Mouse (Mus musculus) left cerebral cortex, postnatal 36 days (tissue): Measurements from ENCODE around the gene Tbc1d1. TPM values are rescaled to one million over a fixed set of nuclear protein-coding genes. Genes with fewer than 3 reads are reported as not detected.

Experiments used
- DNase-seq, 2 experiments: peaks; one replicate each; pipeline ENCODE4 v3.0.0; 2021 to 2022; ENCODE audit warnings: low spot score in 2 of 2, mixed read lengths in 1 of 2
- intact Hi-C: fragments of 180-260 bp; cut with DNase I; formaldehyde crosslinking; loops from one replicate; pipeline ENCODE4 v1.15.1; 2025
- microRNA-seq: library from miRNA; unstranded; fragments of <30 nt; microRNA quantifications from one replicate; pipeline ENCODE4 v1.2.0, GENCODE M21; 2022
- total RNA-seq, 2 experiments: library from RNA; stranded (reverse); gene quantifications; 2 replicates each; pipeline ENCODE4 v1.2.3; 2021

Gene Tbc1d1
- total RNA-seq, 2 experiments from 2014 or later = 15.6 to 19.5 TPM

DNA sequence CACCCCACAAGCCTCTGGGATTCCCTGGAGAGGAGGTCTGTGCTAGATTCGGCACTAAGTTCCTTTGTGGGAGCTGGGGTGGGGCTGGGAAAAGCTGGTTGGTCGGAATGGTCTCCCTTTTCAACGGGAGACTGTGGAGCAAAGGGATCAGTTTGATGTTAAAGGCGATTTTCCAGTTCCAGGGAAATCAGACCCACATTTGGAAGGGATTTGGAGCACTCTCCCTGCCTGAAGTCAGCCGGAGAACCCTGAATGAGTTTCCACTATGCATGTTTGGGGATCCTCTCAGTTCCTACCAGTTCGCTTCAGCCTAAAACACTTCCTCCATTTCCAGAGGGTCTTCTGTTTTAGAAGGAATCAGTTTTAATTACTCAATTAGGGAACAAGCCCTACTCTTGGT, 228.4 kb downstream of the Tbc1d1 start:
- intact Hi-C loops = loop anchor here (5.0 to 10.0 kb wide), 2 partner anchors 118 to 320 kb away; no protein-coding TSS in a partner anchor
- no peak for DNase-seq

DNA sequence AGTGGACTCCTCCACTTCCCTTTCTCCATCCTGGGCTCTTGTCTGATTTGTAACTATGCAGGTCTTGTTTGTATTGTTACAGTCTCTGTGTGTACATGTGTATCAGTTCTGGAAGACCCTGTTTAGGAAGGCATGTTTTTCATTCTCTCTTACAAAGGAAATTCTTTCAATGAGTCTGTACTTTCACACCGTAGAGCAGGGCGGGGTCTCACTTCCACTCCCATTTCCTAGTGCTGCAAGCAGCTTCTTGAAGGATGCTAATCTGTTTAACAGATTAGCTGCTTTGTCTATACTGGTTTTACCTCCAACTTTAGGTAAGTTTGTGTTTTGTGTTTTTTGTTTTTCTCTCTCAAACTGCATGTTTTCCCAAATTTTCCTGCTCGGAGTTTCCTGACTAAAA, 230.9 kb downstream of the Tbc1d1 start:
- DNase-seq = no peak
- intact Hi-C loops = loop anchor here (10.0 kb wide), 1 partner anchor 318 kb away; no protein-coding TSS in a partner anchor

DNA sequence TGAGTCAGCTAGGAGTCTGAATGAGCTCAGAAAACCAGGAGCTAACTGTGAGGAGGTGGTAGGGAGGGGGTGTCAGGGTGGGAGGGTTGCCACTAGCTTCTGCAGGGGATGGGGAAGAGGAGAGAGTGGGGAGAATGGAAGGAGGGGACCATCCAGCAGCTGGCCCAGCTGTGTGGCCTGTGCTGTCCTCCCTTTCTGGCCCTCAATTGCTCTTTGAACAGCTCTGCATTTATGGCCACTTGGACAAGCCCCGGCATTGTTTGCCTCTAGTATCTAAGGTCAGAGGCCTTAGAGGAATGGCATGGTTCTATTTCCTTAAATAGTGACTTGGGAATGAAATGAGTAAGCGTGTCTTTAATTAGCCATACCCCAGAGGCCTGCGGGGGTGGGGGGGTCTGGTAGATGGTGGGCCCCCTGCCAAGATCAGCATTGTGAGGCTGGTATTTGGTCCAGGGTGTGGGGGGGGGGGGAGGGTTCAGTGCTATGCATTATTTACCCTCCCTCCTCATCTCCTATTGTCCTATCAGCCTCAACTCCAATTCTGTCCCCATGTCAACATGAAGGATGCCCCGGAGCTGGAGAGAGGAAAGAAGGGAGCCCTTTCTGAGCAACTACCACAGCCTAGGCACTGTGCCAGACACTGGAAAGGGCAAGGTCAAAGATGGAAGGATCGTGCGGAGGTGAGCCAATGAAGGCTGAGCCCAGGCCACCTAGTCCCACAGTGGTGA, 233.3 kb downstream of the Tbc1d1 start:
- intact Hi-C loops = loop anchor here (10.0 kb wide), 1 partner anchor 315 kb away; no protein-coding TSS in a partner anchor
- no peak for DNase-seq

DNA sequence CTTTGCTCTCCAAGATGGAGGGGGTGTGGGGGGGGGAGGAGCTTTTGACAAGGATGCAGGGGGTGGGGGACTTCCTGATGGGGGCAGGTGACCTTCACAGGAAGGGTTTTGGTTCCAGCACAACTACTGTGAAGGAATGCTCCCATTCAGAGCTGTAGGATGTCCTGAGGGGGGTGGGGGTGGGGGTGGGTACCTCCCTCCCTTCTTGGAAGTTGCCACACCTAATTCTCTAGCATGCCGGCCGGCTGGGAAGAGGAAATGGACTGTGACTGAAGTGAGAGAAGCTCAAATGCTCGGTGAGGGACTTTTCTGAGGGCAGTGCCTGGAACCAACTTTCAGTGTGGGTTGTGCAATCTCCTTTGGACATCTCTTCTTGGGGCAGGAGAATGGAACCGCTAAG, 235.2 kb downstream of the Tbc1d1 start:
- intact Hi-C loops = no loop called here
- DNase-seq = no peak

DNA sequence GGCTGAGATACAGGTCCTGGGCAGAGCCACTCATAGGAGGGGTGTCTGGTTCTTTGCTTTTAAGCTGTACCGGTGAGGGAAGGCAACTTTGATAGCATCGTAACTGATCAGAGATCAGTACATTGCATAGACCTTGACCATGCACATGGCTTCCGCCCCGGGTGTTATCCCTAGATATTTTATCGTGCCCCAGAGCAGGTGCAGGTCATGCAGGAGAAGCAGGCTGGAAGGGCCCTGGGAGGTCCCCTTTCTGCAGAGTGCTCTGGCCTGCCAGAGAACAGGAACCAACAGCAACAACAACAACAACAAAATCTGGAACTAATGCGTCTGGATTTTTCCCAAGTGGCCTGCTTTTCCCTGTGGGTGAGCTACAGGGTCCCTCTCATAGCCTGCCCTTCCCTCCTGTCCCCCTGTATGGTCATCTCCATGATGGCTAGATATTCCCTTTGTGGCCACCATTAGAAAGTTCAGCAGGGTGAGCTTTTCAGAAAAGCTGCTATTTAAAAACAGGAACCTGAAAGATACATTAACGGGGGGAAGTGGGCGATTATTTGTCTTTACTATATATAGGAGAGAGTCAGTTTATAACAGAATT, 236.4 kb downstream of the Tbc1d1 start:
- no peak for DNase-seq
- intact Hi-C loops = no loop called here

DNA sequence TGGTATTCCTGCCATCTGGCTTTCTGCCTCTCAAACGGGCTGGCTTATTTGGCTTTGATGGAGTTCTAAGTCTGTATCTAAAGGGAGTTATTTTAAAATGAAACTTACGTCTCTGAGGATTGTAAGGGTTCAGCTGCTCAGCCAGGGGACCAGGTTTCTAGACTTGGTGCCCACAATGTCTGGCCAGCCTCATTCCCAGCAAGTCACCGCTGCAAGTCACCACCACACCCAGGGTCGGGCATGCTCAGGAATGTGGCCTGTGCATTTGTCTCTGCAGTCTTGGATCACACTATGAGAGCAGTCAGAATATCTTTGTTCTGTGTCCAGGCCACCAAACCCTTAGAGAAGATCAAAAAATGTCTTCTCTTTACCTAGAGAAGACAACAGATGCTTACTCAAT, 237.4 kb downstream of the Tbc1d1 start:
- DNase-seq = no peak
- intact Hi-C loops = no loop called here

DNA sequence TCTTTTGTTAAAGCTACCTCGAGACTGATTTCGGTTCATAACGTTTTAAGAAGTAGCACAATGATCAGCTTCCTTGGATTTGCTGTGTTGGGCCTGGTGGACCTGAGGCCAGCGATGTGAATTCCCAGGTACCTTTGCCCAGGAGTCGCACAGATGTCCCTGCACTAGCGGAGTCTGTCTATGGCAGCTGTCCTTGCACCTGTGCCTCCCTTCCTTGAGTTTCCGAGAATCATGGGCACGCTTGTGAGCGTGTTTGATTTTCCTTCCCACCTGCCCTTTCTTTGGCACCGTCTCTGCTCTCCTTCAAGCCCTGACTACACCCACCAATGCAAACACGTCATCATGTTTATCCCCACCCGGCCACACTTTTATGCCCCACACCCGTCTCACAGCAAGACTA, 242.1 kb downstream of the Tbc1d1 start:
- DNase-seq = no peak
- intact Hi-C loops = no loop called here

DNA sequence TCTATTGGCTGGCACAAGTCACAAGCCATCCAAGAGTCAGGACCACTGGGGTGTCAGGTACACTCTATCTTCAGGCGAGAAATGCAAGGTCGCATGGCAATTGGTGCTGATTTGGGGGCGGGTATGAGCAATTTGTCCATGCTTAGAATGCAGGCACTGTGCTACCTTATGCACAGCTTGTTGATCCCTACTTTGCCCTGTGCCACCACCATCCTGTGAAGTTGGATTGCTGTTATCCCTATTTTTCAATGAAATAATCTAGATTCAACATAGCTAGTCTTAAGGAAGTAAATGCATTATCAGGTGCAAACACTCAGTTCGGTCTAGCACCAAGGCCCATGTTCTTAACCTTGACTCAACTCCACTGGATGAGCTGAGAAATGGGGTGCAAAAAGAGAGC, 244.6 kb downstream of the Tbc1d1 start:
- intact Hi-C loops = no loop called here
- no peak for DNase-seq

Small RNA genes lying within 50 kb of the gene (microRNA-seq; reads per million reads assigned to microRNA genes)
- not detected for gene Gm22395

Other genes with a start within 250 kb of the Tbc1d1 start
- 10 to 100 TPM; 12.5 to 15.4 TPM for gene Rell1, start 187.4 kb upstream of the Tbc1d1 start, total RNA-seq
- 10 to 100 TPM; 10.4 to 10.7 TPM for gene Pgm2, start 63.4 kb upstream of the Tbc1d1 start, total RNA-seq